Mouse (Mus musculus) lung, embryonic 16.5 days (tissue): ENCODE data around the gene Thap3. TPM values are rescaled to one million over a fixed set of nuclear protein-coding genes. Genes with fewer than 3 reads are reported as not detected.

Experiments used
- ATAC-seq: fragments of 200-750 bp; cut with Nextera tagmentation; 2 replicates; pipeline ENCODE4 v1.8.0; 2017; ENCODE audit warnings: low read depth, mild to moderate bottlenecking, moderate library complexity
- H3K27ac ChIP-seq: fragments of 300-500 bp; sonication (generic); 2 replicates; pipeline ENCODE4 v1.5.1; 2014; ENCODE audit warnings: mild to moderate bottlenecking, control low read depth, low read length
- H3K27me3 ChIP-seq: fragments of 300-500 bp; sonication (generic); 2 replicates; pipeline ENCODE4 v1.6.1; 2014; ENCODE audit warnings: low read depth, low read length, mixed read lengths; ENCODE audit not compliant: control insufficient read depth, insufficient read depth
- H3K36me3 ChIP-seq: fragments of 300-500 bp; sonication (generic); 2 replicates; pipeline ENCODE4 v1.6.1; 2014; ENCODE audit warnings: low read length; ENCODE audit not compliant: control insufficient read depth, insufficient read depth
- H3K4me1 ChIP-seq: fragments of 300-500 bp; sonication (generic); replicated peaks from 2 replicates; pipeline ENCODE4 v1.6.1; 2014; ENCODE audit warnings: low read length, mixed read lengths; ENCODE audit not compliant: control insufficient read depth, insufficient read depth
- H3K4me2 ChIP-seq: fragments of 300-500 bp; sonication (generic); 2 replicates; pipeline ENCODE4 v1.6.1; 2014; ENCODE audit warnings: low read depth, low read length, control low read depth
- H3K4me3 ChIP-seq: fragments of 300-500 bp; sonication (generic); 2 replicates; pipeline ENCODE4 v1.5.1; 2014; ENCODE audit warnings: mild to moderate bottlenecking, low read length, control low read depth
- H3K9ac ChIP-seq: fragments of 300-500 bp; sonication (generic); 2 replicates; pipeline ENCODE4 v1.6.1; 2014; ENCODE audit warnings: low read length, control low read depth
- H3K9me3 ChIP-seq: fragments of 300-500 bp; sonication (generic); 2 replicates; pipeline ENCODE4 v1.6.1; 2016; ENCODE audit warnings: low read length; ENCODE audit not compliant: control insufficient read depth
- WGBS: fragments of 180-500 bp; shearing (Covaris S2); extraction: QIAGEN DNeasy Blood & Tissue Kit; methylation state at CpG from one replicate; pipeline ENCODE4 v1.1.7; 2014; 5-methylcytosine and 5-hydroxymethylcytosine counted together
- polyA plus RNA-seq: library from polyadenylated mRNA; unstranded; fragments of >200 nt; fragmentation: Nextera tagmentation; extraction: Ambion mirVana; gene quantifications from 2 replicates; pipeline ENCODE4 v1.2.1, GENCODE M21; 2015

Thap3 gene
- polyA plus RNA-seq, 1 experiment from 2014 or later = 37.5 TPM

DNA sequence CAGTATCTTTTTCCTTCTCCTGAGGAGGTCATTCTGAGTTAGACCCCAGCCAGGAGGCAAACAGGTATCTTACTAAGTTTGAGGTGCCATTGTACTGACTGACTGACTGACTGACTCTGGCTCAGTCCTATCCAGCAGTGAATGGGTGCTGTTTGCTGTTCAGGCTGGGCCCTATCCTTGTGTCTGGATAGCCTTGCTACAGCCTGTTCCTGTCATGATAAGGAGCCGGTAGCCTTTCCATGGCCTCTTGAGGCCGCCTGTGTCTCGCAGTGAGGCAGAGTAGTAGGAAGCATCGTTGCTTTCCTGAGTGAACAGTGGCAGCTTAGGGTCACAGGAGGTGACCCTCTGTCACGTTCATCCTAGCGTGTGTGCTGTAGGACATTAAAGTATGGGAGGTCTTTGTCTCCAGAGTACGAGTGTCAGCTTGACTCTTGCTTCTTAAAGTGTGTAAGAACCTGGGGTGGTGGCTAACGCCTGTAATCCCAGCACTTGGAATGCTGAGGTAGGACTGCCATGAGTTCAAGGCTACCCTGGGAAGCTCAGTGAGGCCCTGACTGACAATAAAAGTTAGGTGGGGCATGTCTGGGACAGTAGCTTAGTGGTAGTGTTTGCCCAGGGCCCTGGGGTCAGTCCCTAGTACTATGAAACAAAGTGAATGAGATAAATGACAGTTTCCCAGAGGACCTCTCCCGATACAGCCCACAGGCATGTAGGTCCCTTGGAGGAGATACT, 31.0 kb downstream of the Thap3 start:
- H3K9ac ChIP-seq = no peak overlapping the region
- WGBS = 73% methylated on average over 9 of the region's 9 CpGs
- no peak overlapping the region for H3K27ac ChIP-seq
- no peak for ATAC-seq
- 0 out of 2 replicates have a peak, but pooled peaks cover 3% of the 10 kb centered on the region for H3K4me1 ChIP-seq
- peaks cover 37% of the 10 kb centered on the region for H3K36me3 ChIP-seq
- H3K27me3 ChIP-seq = no peaks in the 10 kb centered on the region
- H3K4me3 ChIP-seq = no peak overlapping the region
- no peaks in the 10 kb centered on the region for H3K9me3 ChIP-seq
- no peak overlapping the region for H3K4me2 ChIP-seq

DNA sequence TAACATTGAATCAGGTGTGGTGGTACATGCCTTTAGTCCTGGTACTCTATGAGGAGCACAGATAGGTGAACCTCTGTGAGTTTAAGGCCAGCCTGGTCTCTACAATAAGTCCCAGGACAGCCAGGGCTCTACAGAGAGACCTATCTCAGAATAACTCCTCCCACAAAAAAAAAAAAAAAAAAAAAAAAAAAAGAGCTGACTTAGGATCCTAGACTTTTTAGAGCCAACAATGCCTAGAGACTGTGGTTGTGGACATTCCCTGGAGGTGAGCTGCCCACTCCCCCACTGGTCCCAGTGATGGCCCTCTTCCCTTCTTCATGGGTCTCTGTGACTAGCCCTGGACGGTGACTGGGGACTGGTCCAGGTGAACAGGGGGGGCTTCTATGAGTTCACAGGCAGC, 33.0 kb downstream of the Thap3 start:
- Histone ChIP-seq H3K4me3 (no peak overlapping the region), H3K4me1 (0 out of 2 replicates have a peak, but pooled peaks cover 3% of the 10 kb centered on the region), H3K36me3 (peaks cover 46% of the 10 kb centered on the region), H3K9ac (no peak overlapping the region), H3K4me2 (no peak overlapping the region), H3K27ac (no peak overlapping the region), H3K9me3 (no peaks in the 10 kb centered on the region), H3K27me3 (no peaks in the 10 kb centered on the region)
- no peak for ATAC-seq
- 80% methylated on average over 1 of the region's 1 CpGs for WGBS

DNA sequence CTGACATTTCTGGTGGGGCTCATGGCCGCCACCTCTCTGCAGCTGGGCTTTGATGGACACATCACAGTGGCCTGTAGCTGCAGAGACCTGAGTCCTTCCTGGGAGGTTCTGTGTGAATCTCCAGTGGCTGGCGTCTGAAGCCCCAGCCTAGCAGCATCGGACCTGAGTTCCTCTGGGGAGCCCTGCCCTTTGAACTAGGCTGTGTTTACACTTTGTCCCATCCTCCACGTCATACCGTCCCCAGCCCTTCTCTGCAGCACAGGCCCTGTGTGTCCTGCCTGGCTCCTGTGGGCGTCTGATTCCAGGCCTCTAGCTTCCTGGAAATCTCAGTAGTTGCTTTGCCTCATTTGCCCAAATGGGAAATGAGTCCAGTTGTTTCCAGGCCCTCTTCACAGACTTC, 35.6 kb downstream of the Thap3 start:
- no peaks in the 10 kb centered on the region for H3K27me3 ChIP-seq
- ATAC-seq = no peak
- H3K4me2 ChIP-seq = no peak overlapping the region
- H3K4me3 ChIP-seq = no peak overlapping the region
- no peaks in the 10 kb centered on the region for H3K9me3 ChIP-seq
- 73% methylated on average over 6 of the region's 6 CpGs for WGBS
- H3K4me1 ChIP-seq = no peaks in the 10 kb centered on the region
- no peak overlapping the region for H3K9ac ChIP-seq
- H3K36me3 ChIP-seq = peaks cover 34% of the 10 kb centered on the region
- H3K27ac ChIP-seq = no peak overlapping the region

DNA sequence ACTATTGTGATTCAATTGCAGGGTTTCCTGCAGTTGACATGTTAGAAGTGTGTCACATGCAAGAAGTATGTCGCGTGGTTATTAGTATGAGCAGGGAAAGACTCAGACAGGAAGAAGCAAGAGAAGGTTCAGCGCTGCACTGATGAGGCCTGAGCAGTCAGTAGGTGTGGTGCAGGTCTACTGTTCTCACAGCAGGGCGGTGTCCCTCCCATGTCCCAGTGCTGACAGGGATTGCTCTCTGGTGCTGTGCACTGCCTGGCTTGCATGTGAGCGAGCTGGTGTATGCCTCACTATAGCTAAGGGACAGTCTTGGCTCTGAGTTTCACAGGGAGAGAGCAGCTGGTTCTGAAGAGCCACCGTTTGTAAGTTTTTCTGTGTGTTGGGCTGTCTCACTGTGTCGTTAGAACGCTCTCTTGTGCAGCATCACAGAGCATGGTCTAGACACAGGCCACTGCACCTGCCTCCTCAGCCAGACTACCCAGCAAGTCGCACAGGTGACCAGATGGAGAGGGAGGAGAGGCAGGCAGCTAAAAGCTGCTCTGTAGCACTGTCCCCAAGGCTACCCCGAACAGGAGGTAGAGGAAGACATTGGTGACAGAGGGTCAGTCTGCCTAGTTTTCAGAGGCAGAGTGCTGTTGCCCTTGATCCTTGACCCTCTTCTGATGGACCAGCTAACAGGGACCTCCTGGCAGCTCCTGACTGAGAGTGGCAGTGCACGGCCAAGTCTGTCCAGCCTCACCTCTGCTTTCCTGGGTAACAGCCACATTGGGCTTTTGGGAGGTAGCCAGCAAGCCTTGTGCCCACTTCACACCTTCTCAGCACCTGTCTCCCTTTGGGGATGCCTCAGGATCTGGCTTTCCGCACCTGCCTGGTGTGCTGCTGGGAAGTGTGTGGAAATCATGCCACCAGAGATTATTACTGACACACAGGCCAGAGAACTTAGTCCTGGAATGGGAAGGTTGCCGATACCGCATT, 40.0 kb downstream of the Thap3 start:
- no peak overlapping the region for H3K27ac ChIP-seq
- no peak overlapping the region for H3K4me2 ChIP-seq
- no peaks in the 10 kb centered on the region for H3K9me3 ChIP-seq
- 90% methylated on average over 14 of the region's 14 CpGs for WGBS
- H3K27me3 ChIP-seq = no peaks in the 10 kb centered on the region
- no peak overlapping the region for H3K4me3 ChIP-seq
- H3K36me3 ChIP-seq = peaks cover 19% of the 10 kb centered on the region
- no peak for ATAC-seq
- H3K9ac ChIP-seq = no peak overlapping the region
- no peaks in the 10 kb centered on the region for H3K4me1 ChIP-seq

DNA sequence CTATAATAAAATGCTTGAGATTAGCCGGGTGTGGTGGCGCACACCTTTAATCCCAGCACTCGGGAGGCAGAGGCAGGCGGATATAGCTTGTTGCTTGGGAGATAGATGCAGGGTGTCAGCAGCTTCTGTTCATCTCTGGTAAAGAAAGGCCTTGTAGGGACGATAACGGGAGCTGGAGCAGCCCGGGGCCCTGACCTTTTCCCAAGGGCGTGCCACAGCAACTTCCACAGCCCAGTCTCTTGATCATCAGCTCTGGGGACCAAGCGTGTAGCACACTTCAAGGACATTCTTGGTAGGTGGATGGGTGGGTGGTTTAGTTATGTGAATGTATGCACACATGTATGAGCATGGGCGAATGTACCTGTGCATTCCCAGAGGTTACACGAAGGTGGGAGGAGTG, 42.6 kb downstream of the Thap3 start:
- no peak for ATAC-seq
- H3K4me1 ChIP-seq = no peaks in the 10 kb centered on the region
- H3K27ac ChIP-seq = no peak overlapping the region
- H3K9ac ChIP-seq = no peak overlapping the region
- H3K4me3 ChIP-seq = no peak overlapping the region
- H3K36me3 ChIP-seq = peaks cover under 1% of the 10 kb centered on the region; the same call in 1 of the 2 replicates
- WGBS = 88% methylated on average over 11 of the region's 11 CpGs
- no peaks in the 10 kb centered on the region for H3K27me3 ChIP-seq
- no peaks in the 10 kb centered on the region for H3K9me3 ChIP-seq
- H3K4me2 ChIP-seq = no peak overlapping the region

DNA sequence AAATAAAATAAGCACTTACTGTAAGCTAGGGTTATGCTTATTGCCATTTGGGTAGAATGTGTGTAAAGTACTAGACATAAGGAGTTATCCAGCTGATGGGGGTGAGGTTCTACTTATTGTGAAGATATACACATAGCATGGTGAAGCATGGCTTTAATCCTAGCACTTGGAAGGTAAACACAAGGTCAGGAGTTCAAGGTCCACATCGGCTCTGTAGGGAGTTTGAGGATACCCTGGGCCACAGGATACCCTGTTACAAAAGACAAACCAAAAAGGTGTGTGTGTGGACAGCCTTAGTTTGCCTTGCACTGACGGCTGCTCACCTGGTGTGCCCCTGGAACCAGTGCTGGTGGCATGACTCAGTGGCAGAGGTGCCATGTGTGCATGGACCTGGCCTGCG, 50.7 kb downstream of the Thap3 start:
- no peak overlapping the region for H3K4me2 ChIP-seq
- H3K27ac ChIP-seq = no peak overlapping the region
- H3K9ac ChIP-seq = no peak overlapping the region
- no peaks in the 10 kb centered on the region for H3K27me3 ChIP-seq
- H3K36me3 ChIP-seq = no peaks in the 10 kb centered on the region
- ATAC-seq = no peak
- H3K4me3 ChIP-seq = no peak overlapping the region
- no peaks in the 10 kb centered on the region for H3K9me3 ChIP-seq
- 83% methylated on average over 3 of the region's 3 CpGs for WGBS
- H3K4me1 ChIP-seq = peaks cover 4% of the 10 kb centered on the region

DNA sequence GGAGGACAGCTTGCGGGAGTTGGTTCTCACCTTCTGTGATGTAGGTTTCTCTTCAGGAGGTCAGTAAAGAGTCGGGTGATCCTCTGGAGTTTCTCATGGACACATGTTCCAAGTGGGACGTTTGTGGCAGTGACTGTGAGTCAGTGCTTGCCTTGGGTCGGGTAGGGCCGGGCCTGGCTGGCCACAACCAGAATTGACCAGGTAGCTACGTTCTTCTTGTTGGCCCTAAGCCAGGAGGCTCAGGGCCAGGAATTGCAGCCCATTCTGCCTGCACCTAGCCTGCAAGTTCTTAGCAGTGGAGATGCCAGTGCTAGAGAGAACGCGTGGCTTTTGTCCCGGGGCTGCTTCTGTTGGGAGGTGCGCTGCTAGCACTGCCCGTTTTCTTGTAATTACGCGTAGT, 51.4 kb downstream of the Thap3 start:
- Histone ChIP-seq H3K4me2 (no peak overlapping the region), H3K27me3 (no peaks in the 10 kb centered on the region), H3K4me1 (peaks cover 4% of the 10 kb centered on the region), H3K9me3 (no peaks in the 10 kb centered on the region), H3K27ac (no peak overlapping the region), H3K4me3 (no peak overlapping the region), H3K36me3 (no peaks in the 10 kb centered on the region), H3K9ac (no peak overlapping the region)
- 79% methylated on average over 13 of the region's 13 CpGs for WGBS
- no peak for ATAC-seq

DNA sequence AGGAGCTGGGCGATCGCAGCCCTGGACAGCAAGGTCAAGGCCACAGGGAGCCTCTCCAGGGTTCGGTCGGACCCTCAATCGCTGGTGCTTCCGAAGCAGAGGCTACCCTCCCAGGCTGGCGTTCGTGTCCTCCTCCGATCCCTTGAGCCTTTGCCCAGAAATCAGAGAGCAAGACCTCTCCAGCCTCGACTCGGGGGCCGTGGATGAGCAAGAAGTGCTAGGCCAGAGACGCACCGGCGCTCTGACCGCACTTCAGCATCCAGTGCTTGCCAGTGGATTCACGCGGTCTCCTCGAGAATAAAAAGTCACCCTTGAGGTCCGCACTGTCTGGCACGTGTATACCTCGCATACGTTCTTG, 54.6 kb downstream of the Thap3 start:
- H3K27ac ChIP-seq = no peak overlapping the region
- H3K4me3 ChIP-seq = peak overlapping the region; percentile 100
- H3K9me3 ChIP-seq = no peaks in the 10 kb centered on the region
- H3K9ac ChIP-seq = peak overlapping the region; percentile 93
- H3K4me1 ChIP-seq = peaks cover 4% of the 10 kb centered on the region
- no peaks in the 10 kb centered on the region for H3K36me3 ChIP-seq
- H3K27me3 ChIP-seq = no peaks in the 10 kb centered on the region
- WGBS = 1% methylated on average over 23 of the region's 23 CpGs
- peak overlapping the region; percentile 82 for H3K4me2 ChIP-seq
- ATAC-seq = 0 out of 2 replicates have a peak, but pooled peaks have one; percentile 0

DNA sequence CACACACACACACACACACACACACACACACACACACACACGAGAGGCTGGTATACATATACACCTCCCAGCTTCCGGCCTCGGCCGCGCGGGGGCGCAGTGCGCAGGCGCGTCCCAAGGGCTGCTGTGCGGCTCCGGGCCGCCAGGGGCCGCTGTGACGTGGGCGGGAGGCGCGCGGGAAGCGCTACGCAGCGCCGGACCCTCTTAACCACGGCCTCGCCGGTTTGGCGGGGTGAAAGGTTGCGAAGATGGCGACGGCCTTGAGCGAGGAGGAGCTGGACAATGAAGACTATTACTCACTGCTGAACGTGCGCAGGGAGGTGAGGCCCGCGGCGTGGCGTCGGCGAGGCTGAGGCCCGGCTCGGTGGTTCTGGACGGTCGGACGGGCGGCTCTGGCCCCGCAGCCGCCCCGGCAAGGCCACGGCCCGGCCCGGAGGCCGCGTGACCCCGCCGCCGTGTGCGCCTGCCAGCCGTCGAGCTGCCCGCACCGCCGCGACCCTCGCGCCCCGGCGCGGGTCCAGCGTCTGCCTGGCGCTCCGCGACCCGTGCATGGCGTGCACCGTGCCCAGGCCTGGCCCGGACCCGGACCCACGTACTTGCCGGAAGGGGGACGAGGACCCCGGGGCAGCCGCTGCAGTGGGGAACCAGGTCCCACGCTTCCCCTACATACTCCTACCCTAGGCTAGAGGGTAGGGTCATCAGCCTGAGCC, 55.1 kb downstream of the Thap3 start, which contains the start of gene Dnajc11:
Gene Dnajc11 (plus strand): TSS at position 187 of the 710 bp plus-strand sequence.
- Histone ChIP-seq H3K27me3 (no peaks in the 10 kb centered on the region), H3K4me2 (peak within 1 kb of the TSS; percentile 82), H3K4me1 (peaks cover 4% of the 10 kb centered on the region), H3K27ac (no peak within 1 kb of the TSS), H3K36me3 (no peaks in the 10 kb centered on the region), H3K4me3 (peak within 1 kb of the TSS; percentile 100), H3K9ac (peak within 1 kb of the TSS; percentile 93), H3K9me3 (no peaks in the 10 kb centered on the region)
- WGBS = 0% methylated on average over 71 of the region's 83 CpGs
- ATAC-seq = peak; percentile 95
